Mouse (Mus musculus) ES-E14 (cell line): Measurements from ENCODE around the gene Apln. TPM values are rescaled to one million over a fixed set of nuclear protein-coding genes. Genes with fewer than 3 reads are reported as not detected.

Source experiments
- DNase-seq: peaks from one replicate; pipeline ENCODE4 v3.0.0-alpha.2; 2013; ENCODE audit warnings: low read depth, low spot score
- H3K27ac ChIP-seq: 2 replicates; pipeline ENCODE4 v1.5.1; 2012; ENCODE audit warnings: low read depth, mild to moderate bottlenecking, low read length, moderate library complexity, mixed read lengths; ENCODE audit not compliant: poor library complexity, insufficient read depth, severe bottlenecking
- H3K36me3 ChIP-seq: 2 replicates; pipeline ENCODE4 v1.6.1; 2012; ENCODE audit warnings: mild to moderate bottlenecking, low read length, moderate library complexity, mixed read lengths; ENCODE audit not compliant: control insufficient read depth, poor library complexity, insufficient read depth, severe bottlenecking
- H3K4me1 ChIP-seq, 2 experiments: fragments of 150-350 bp in 1 of 2; sonication (generic) in 1 of 2; 2 replicates each; pipeline ENCODE4 v1.6.1; 2012; ENCODE audit warnings: low read length in 2 of 2, mild to moderate bottlenecking in 1 of 2, mixed read lengths in 1 of 2; ENCODE audit not compliant: control insufficient read depth in 2 of 2, insufficient read depth in 2 of 2, poor library complexity in 1 of 2
- H3K4me3 ChIP-seq, 2 experiments: fragments of 150-350 bp in 1 of 2; sonication (generic) in 1 of 2; 2 replicates each; pipeline ENCODE4 v1.5.1; 2012; ENCODE audit warnings: low read length in 2 of 2, low read depth in 1 of 2, mild to moderate bottlenecking in 1 of 2, mixed read lengths in 1 of 2; ENCODE audit not compliant: insufficient read depth in 1 of 2, poor library complexity in 1 of 2, severe bottlenecking in 1 of 2
- H3K9ac ChIP-seq: 2 replicates; pipeline ENCODE4 v1.6.1; 2012; ENCODE audit warnings: low read depth, mild to moderate bottlenecking, low read length, mixed read lengths; ENCODE audit not compliant: poor library complexity, insufficient read depth, severe bottlenecking
- H3K9me3 ChIP-seq: fragments of 150-350 bp; sonication (generic); 2 replicates; pipeline ENCODE4 v1.6.1; 2012; ENCODE audit warnings: low read depth, mild to moderate bottlenecking, low read length; ENCODE audit not compliant: control insufficient read depth, insufficient read depth
- CHD2 ChIP-seq: IDR thresholded peaks from 2 replicates; pipeline ENCODE4 v1.6.1; 2014; ENCODE audit warnings: mild to moderate bottlenecking, low read depth, low read length, inconsistent platforms
- HCFC1 ChIP-seq: IDR thresholded peaks from 2 replicates; pipeline ENCODE4 v1.6.1; 2012; ENCODE audit warnings: low read length, inconsistent platforms, borderline replicate concordance; ENCODE audit not compliant: insufficient read depth
- MAFK ChIP-seq: IDR thresholded peaks from 2 replicates; pipeline ENCODE4 v1.6.1; 2014; ENCODE audit warnings: mild to moderate bottlenecking, low read depth, low read length, inconsistent platforms; ENCODE audit not compliant: insufficient read depth
- ZC3H11A ChIP-seq: IDR thresholded peaks from 2 replicates; pipeline ENCODE4 v1.6.1; 2012; ENCODE audit warnings: low read depth, mild to moderate bottlenecking, inconsistent platforms, low read length, borderline replicate concordance
- ZNF384 ChIP-seq: IDR thresholded peaks from 2 replicates; pipeline ENCODE4 v1.6.1; 2012; ENCODE audit warnings: low read depth, low read length, inconsistent platforms
- in situ Hi-C, 2 experiments: fragments of 600-800 bp; cut with MboI; formaldehyde crosslinking; loops; one replicate each; pipeline ENCODE4 v1.15.1; 2025; ENCODE audit warnings: low sequenced_read_pairs in 2 of 2, inconsistent platforms in 1 of 2; ENCODE audit not compliant: unreplicated experiment in 2 of 2
- total RNA-seq: library from RNA; depleted of rRNA; stranded (reverse); fragments of 300-350 nt; gene quantifications from 2 replicates; pipeline ENCODE4 v1.2.3, GENCODE M21; 2012; rRNA removed

Apln gene
- total RNA-seq, 1 experiment, result 1.7 TPM

GRCm38 (mm10) chrX:47976551-47976950 is 58.1 kb downstream of the Apln start:
- in situ Hi-C loops, result loop anchor here (25.0 kb wide), 1 partner anchor 436 kb away; no protein-coding TSS in a partner anchor
- no peak overlapping the region for H3K27ac ChIP-seq
- H3K9me3 ChIP-seq, result no peaks in the 10 kb centered on the region
- no peak overlapping the region for H3K9ac ChIP-seq
- TF ChIP-seq CHD2, result no peak
- TF ChIP-seq HCFC1, result no peak
- TF ChIP-seq ZC3H11A, result no peak
- no peak for TF ChIP-seq MAFK
- TF ChIP-seq ZNF384, result no peak
- H3K36me3 ChIP-seq, result no peaks in the 10 kb centered on the region
- no peaks in the 10 kb centered on the region for H3K4me1 ChIP-seq
- DNase-seq, result no peak
- H3K4me3 ChIP-seq, result no peak overlapping the region

Other genes starting within 250 kb of the Apln start
- 4.8 and 6.8 TPM in 2 replicates for gene Smarca1, start 141.9 kb downstream of the Apln start, total RNA-seq
- 5.3 and 7.8 TPM in 2 replicates for gene Ocrl, start 122.5 kb downstream of the Apln start, total RNA-seq
- 0.58 and 1.6 TPM in 2 replicates for gene Xpnpep2, start 73.9 kb upstream of the Apln start, total RNA-seq
- gene Sash3, start 111.6 kb upstream of the Apln start, total RNA-seq, result 0.54 TPM in 1 of 2 replicates, not detected in the other
- gene Zdhhc9, start 174.0 kb upstream of the Apln start, total RNA-seq, result 9.7 and 11.2 TPM in 2 replicates
- gene Utp14a, start 222.0 kb upstream of the Apln start, total RNA-seq, result 52.0 and 57.7 TPM in 2 replicates